Mouse (Mus musculus) thymus, adult 18-20 months (tissue): Measurements from ENCODE around the gene Olfr1134.
"Not testable (repeated sequence)": the region's sequence is repeated elsewhere in the genome, so short reads cannot be mapped to it uniquely, and the experiment has no call there.

Source experiments
- DNase-seq, 2 experiments: peaks; one replicate each; pipeline ENCODE4 v3.0.0; 2022; ENCODE audit warnings: mixed read lengths in 2 of 2

The Olfr1134 gene

GRCm38 (mm10) chr2:87658360-87658759 lies at the start of gene Olfr1134:
Gene Olfr1134, minus strand, starts transcription at chr2:87658460.
- no peak for DNase-seq

- no peak for DNase-seq
Measured at GRCm38 (mm10) chr2:87693847-87694246, 35.6 kb upstream of the Olfr1134 start, which contains the start of gene Olfr1136. Gene Olfr1136, minus strand, starts transcription at chr2:87693947.

- DNase-seq, result no peak
Measured at GRCm38 (mm10) chr2:87673564-87673963, 15.3 kb upstream of the Olfr1134 start, which contains the start of gene Olfr1135. Gene Olfr1135, minus strand, starts transcription at chr2:87673664.

- no peak for DNase-seq
Measured at GRCm38 (mm10) chr2:87647274-87647673, 11.0 kb downstream of the Olfr1134 start, which contains the start of gene Olfr1133. Gene Olfr1133, minus strand, starts transcription at chr2:87647374.

GRCm38 (mm10) chr2:87642441-87642840 lies 15.8 kb downstream of the Olfr1134 start:
- DNase-seq, result no peak

GRCm38 (mm10) chr2:87637435-87637834 lies 20.8 kb downstream of the Olfr1134 start, which contains the start of gene Olfr1132:
Gene Olfr1132, minus strand, starts transcription at chr2:87637535.
- DNase-seq, result no peak

GRCm38 (mm10) chr2:87626804-87627203 lies 31.5 kb downstream of the Olfr1134 start, which contains the start of gene Olfr1131:
Gene Olfr1131, plus strand, starts transcription at chr2:87627104.
- DNase-seq, result no peak

- DNase-seq, result not testable (repeated sequence)
Measured at GRCm38 (mm10) chr2:87605912-87606311, 52.3 kb downstream of the Olfr1134 start, which contains the start of gene Olfr1130. Gene Olfr1130, plus strand, starts transcription at chr2:87606212.
